Mouse (Mus musculus) cortical plate, adult 2 months (tissue): Measurements from ENCODE around the gene Hectd3.
A peak's percentile ranks its signal among the peaks of the same experiment; 100 is the strongest.

ENCODE experiments used
- CTCF ChIP-seq: fragments of 200-500 bp; IDR thresholded peaks from 2 replicates; pipeline ENCODE4 v1.5.1; 2011; ENCODE audit warnings: mild to moderate bottlenecking, control low read depth, low read length; ENCODE audit not compliant: insufficient read depth; ENCODE audit errors: extremely low read depth
- POLR2A ChIP-seq: fragments of 200-500 bp; IDR thresholded peaks from 2 replicates; pipeline ENCODE4 v1.6.1; 2011; ENCODE audit warnings: mild to moderate bottlenecking, low read length, control low read depth; ENCODE audit not compliant: insufficient read depth; ENCODE audit errors: extremely low read depth

GRCm38 (mm10) chr4:116995798-116996135 is 650 bp downstream of the Hectd3 start:
- TF ChIP-seq CTCF (0 out of 2 replicates have a peak, but pooled peaks have one; percentile 11), POLR2A (no peak)
